Mouse (Mus musculus): Measurements from ENCODE around the gene H2-DMb1. TPM values are rescaled to one million over a fixed set of nuclear protein-coding genes. Genes with fewer than 3 reads are reported as not detected.

Gene H2-DMb1
- polyA plus RNA-seq, 1 experiment from 2014 or later, result 7.2 TPM

- ATAC-seq, result peak; percentile 42
- H3K36me3 ChIP-seq (ENCODE audit: insufficient read depth, low read length), result peaks cover 38% of the 10 kb centered on the region
Observed at GRCm38 (mm10) chr17:34109806-34110195, 43.1 kb upstream of the H2-DMb1 start.

GRCm38 (mm10) chr17:34110309-34110708 is 42.6 kb upstream of the H2-DMb1 start:
- ATAC-seq, result 0 out of 2 replicates have a peak, but pooled peaks have one; percentile 8
- Histone ChIP-seq H3K4me1 (ENCODE audit: insufficient read depth, low read depth, low read length) (no peaks in the 10 kb centered on the region), H3K36me3 (ENCODE audit: insufficient read depth, low read length) (peaks cover 43% of the 10 kb centered on the region), H3K9me3 (ENCODE audit: low read length) (no peaks in the 10 kb centered on the region), H3K4me2 (replicated peaks; ENCODE audit: low read depth, low read length) (no peak overlapping the region), H3K9ac (replicated peaks; ENCODE audit: low read depth) (no peak overlapping the region), H3K27ac (ENCODE audit: low read length) (no peak overlapping the region), H3K4me3 (ENCODE audit: low read depth, low read length) (no peak overlapping the region), H3K27me3 (replicated peaks; ENCODE audit: insufficient read depth, low read length) (no peaks in the 10 kb centered on the region)
- no peak for DNase-seq (ENCODE audit: low spot score)
- 46% methylated on average over 8 of the region's 8 CpGs for WGBS
- TF ChIP-seq EP300 (IDR thresholded peaks at IDR 0.05), result no peak
- TF ChIP-seq CTCF (IDR thresholded peaks at IDR 0.05), result no peak

More at GRCm38 (mm10) chr17:34109806-34110195, 43.1 kb upstream of the H2-DMb1 start:
- DNase-seq (ENCODE audit: low spot score), result peak; percentile 39
- Histone ChIP-seq H3K9me3 (ENCODE audit: low read length) (no peaks in the 10 kb centered on the region), H3K27me3 (replicated peaks; ENCODE audit: insufficient read depth, low read length) (no peaks in the 10 kb centered on the region), H3K27ac (ENCODE audit: low read length) (no peak overlapping the region), H3K4me2 (replicated peaks; ENCODE audit: low read depth, low read length) (no peak overlapping the region), H3K9ac (replicated peaks; ENCODE audit: low read depth) (no peak overlapping the region), H3K4me3 (ENCODE audit: low read depth, low read length) (no peak overlapping the region), H3K4me1 (ENCODE audit: insufficient read depth, low read depth, low read length) (no peaks in the 10 kb centered on the region)
- TF ChIP-seq CTCF (IDR thresholded peaks at IDR 0.05) (no peak), EP300 (IDR thresholded peaks at IDR 0.05) (no peak)
- 61% methylated on average over 3 of the region's 3 CpGs for WGBS

DNA sequence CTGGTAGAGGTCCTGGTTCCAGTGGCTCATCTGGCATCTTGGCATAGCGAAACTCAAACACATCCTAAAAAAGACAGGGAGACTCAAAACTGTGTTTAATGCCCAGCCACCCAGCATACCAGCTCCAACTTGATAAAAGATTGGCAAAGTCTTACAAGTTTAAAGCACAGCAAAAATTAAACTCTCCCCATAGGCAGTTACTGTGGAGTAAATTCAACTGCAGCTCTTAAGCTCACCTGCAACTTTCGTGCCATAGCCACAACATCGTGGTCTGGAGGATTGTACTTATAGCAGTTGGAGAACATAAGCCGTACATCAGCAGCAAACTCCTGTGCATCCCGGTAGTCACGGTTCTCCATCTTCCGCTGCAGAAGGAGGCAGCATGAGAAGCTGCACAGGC is 38.8 kb upstream of the H2-DMb1 start:
- Histone ChIP-seq H3K36me3 (ENCODE audit: insufficient read depth, low read length) (peaks cover 60% of the 10 kb centered on the region), H3K27ac (ENCODE audit: low read length) (no peak overlapping the region), H3K4me3 (ENCODE audit: low read depth, low read length) (no peak overlapping the region), H3K9ac (replicated peaks; ENCODE audit: low read depth) (no peak overlapping the region), H3K4me2 (replicated peaks; ENCODE audit: low read depth, low read length) (no peak overlapping the region), H3K9me3 (ENCODE audit: low read length) (no peaks in the 10 kb centered on the region), H3K27me3 (replicated peaks; ENCODE audit: insufficient read depth, low read length) (no peaks in the 10 kb centered on the region), H3K4me1 (ENCODE audit: insufficient read depth, low read depth, low read length) (peaks cover 9% of the 10 kb centered on the region; the same call in 1 of the 2 replicates)
- no peak for ATAC-seq
- no peak for DNase-seq (ENCODE audit: low spot score)
- TF ChIP-seq CTCF (IDR thresholded peaks at IDR 0.05) (no peak), EP300 (IDR thresholded peaks at IDR 0.05) (no peak)
- WGBS, result 81% methylated on average over 7 of the region's 7 CpGs

DNA sequence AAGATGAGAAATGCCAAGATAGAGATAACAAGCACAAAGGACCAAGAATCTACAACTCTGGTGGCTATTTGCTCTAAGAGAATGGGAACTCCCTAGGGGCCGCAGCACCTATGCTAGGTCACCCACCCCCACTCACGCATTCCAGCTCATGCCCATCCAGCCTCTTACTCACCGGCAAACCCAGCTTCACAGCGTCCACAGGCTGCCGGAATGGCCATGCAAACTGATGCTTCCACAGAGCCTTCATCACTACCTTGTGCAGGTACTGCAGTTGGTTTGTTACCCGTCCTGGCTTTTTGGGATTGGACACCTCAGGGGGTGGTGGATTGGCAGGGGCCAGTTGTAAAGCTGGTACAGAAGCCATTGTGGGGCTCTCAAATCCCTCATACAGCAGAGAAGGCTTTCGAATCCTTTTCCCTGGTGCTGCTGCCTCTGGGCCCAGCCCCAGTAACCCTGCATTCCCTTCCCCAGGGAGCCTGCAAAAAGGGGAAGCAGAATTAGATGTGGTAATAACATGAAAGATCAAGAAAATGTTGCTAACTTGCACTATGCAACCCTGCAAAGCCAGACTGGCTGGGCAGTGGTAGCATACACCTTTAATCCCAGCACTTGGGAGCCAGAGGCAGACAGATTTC is 36.0 kb upstream of the H2-DMb1 start:
- Histone ChIP-seq H3K4me2 (replicated peaks; ENCODE audit: low read depth, low read length) (peak overlapping the region; percentile 94), H3K36me3 (ENCODE audit: insufficient read depth, low read length) (peaks cover 51% of the 10 kb centered on the region), H3K4me1 (ENCODE audit: insufficient read depth, low read depth, low read length) (peaks cover 9% of the 10 kb centered on the region; the same call in 1 of the 2 replicates), H3K9ac (replicated peaks; ENCODE audit: low read depth) (peak overlapping the region; percentile 16), H3K9me3 (ENCODE audit: low read length) (no peaks in the 10 kb centered on the region), H3K27me3 (replicated peaks; ENCODE audit: insufficient read depth, low read length) (no peaks in the 10 kb centered on the region), H3K27ac (ENCODE audit: low read length) (no peak overlapping the region), H3K4me3 (ENCODE audit: low read depth, low read length) (peak overlapping the region; percentile 92)
- ATAC-seq (no peak), DNase-seq (ENCODE audit: low spot score) (no peak)
- no peak for TF ChIP-seq CTCF (IDR thresholded peaks at IDR 0.05)
- no peak for TF ChIP-seq EP300 (IDR thresholded peaks at IDR 0.05)
- WGBS, result 15% methylated on average over 7 of the region's 7 CpGs

GRCm38 (mm10) chr17:34117421-34118112 is 35.3 kb upstream of the H2-DMb1 start:
- peak overlapping the region; percentile 86 for H3K9ac ChIP-seq (replicated peaks; ENCODE audit: low read depth)
- ATAC-seq (no peak), DNase-seq (ENCODE audit: low spot score) (peak; percentile 63)
- no peaks in the 10 kb centered on the region for H3K27me3 ChIP-seq (replicated peaks; ENCODE audit: insufficient read depth, low read length)
- peaks cover 9% of the 10 kb centered on the region; the same call in 1 of the 2 replicates for H3K4me1 ChIP-seq (ENCODE audit: insufficient read depth, low read depth, low read length)
- peak overlapping the region; percentile 94 for H3K4me2 ChIP-seq (replicated peaks; ENCODE audit: low read depth, low read length)
- no peaks in the 10 kb centered on the region for H3K9me3 ChIP-seq (ENCODE audit: low read length)
- peaks cover 44% of the 10 kb centered on the region for H3K36me3 ChIP-seq (ENCODE audit: insufficient read depth, low read length)
- no peak for TF ChIP-seq CTCF (IDR thresholded peaks at IDR 0.05)
- TF ChIP-seq EP300 (IDR thresholded peaks at IDR 0.05), result no peak
- no peak overlapping the region for H3K27ac ChIP-seq (ENCODE audit: low read length)
- WGBS, result 0% methylated on average over 5 of the region's 5 CpGs
- peak overlapping the region; percentile 92 for H3K4me3 ChIP-seq (ENCODE audit: low read depth, low read length)

GRCm38 (mm10) chr17:34118113-34118872 is 34.6 kb upstream of the H2-DMb1 start:
- Histone ChIP-seq H3K9ac (replicated peaks; ENCODE audit: low read depth) (peak overlapping the region; percentile 86), H3K27ac (ENCODE audit: low read length) (peak overlapping the region; percentile 75), H3K9me3 (ENCODE audit: low read length) (no peaks in the 10 kb centered on the region), H3K4me2 (replicated peaks; ENCODE audit: low read depth, low read length) (peak overlapping the region; percentile 94), H3K4me1 (ENCODE audit: insufficient read depth, low read depth, low read length) (peaks cover 9% of the 10 kb centered on the region; the same call in 1 of the 2 replicates), H3K4me3 (ENCODE audit: low read depth, low read length) (peak overlapping the region; percentile 92), H3K36me3 (ENCODE audit: insufficient read depth, low read length) (peaks cover 37% of the 10 kb centered on the region), H3K27me3 (replicated peaks; ENCODE audit: insufficient read depth, low read length) (no peaks in the 10 kb centered on the region)
- under 1% methylated on average over 61 of the region's 67 CpGs for WGBS
- ATAC-seq, result no peak
- TF ChIP-seq CTCF (IDR thresholded peaks at IDR 0.05), result no peak
- no peak for TF ChIP-seq EP300 (IDR thresholded peaks at IDR 0.05)
- DNase-seq (ENCODE audit: low spot score), result peak; percentile 39

All from lung, postnatal 0 days (tissue).